Mouse (Mus musculus) duodenum, adult 2 months (tissue): ENCODE results near the gene Ccdc151. TPM values are rescaled to one million over a fixed set of nuclear protein-coding genes. Genes with fewer than 3 reads are reported as not detected.

Source experiments
- polyA plus RNA-seq: library from polyadenylated mRNA; depleted of rRNA; stranded (reverse); fragments of >200 nt; gene quantifications from 2 replicates; pipeline ENCODE4 v1.2.3, GENCODE M21; 2012; ENCODE audit warnings: low replicate concordance; rRNA removed

Gene Ccdc151
- polyA plus RNA-seq, result 0.17 TPM in 1 of 2 replicates, not detected in the other

GRCm38 (mm10) chr9:22002194-22003162 lies at the start of gene Ccdc151, which contains the start of gene Prkcsh:
TSS of gene Ccdc151 (minus strand) at chr9:22002634.
TSS of gene Prkcsh (plus strand) at chr9:22002806.

GRCm38 (mm10) chr9:22051958-22052254 lies 49.5 kb upstream of the Ccdc151 start, which contains the start of gene Elavl3:
TSS of gene Elavl3 (minus strand) at chr9:22052023.

GRCm38 (mm10) chr9:21989230-21990110 lies 13.0 kb downstream of the Ccdc151 start, which contains the start of gene Rgl3:
TSS of gene Rgl3 (minus strand) at chr9:21989446.

GRCm38 (mm10) chr9:21963417-21963816 lies 39.0 kb downstream of the Ccdc151 start, which contains the start of gene Epor:
TSS of gene Epor (minus strand) at chr9:21963506.

GRCm38 (mm10) chr9:21955570-21956281 lies 46.7 kb downstream of the Ccdc151 start, which contains the start of gene Swsap1:
TSS of gene Swsap1 (plus strand) at chr9:21955755.

Other genes with a start within 250 kb of the Ccdc151 start
- gene Spc24, start 242.3 kb downstream of the Ccdc151 start, polyA plus RNA-seq, result 9.2 and 13.7 TPM in 2 replicates
- gene Kank2, start 203.9 kb downstream of the Ccdc151 start, polyA plus RNA-seq, result 13.1 and 22.7 TPM in 2 replicates
- 18.2 and 18.8 TPM in 2 replicates for gene Angptl8, start 167.1 kb downstream of the Ccdc151 start, polyA plus RNA-seq
- 43.2 and 51.0 TPM in 2 replicates for gene Dock6, start 150.0 kb downstream of the Ccdc151 start, polyA plus RNA-seq
- gene Rab3d, start 84.4 kb downstream of the Ccdc151 start, polyA plus RNA-seq, result 32.5 and 58.0 TPM in 2 replicates
- gene Ccdc159, start 75.2 kb downstream of the Ccdc151 start, polyA plus RNA-seq, result 0.63 and 2.5 TPM in 2 replicates
- 191 and 195 TPM in 2 replicates for gene Tmem205, start 75.1 kb downstream of the Ccdc151 start, polyA plus RNA-seq
- 6.9 and 11.4 TPM in 2 replicates for gene Plppr2, start 65.6 kb downstream of the Ccdc151 start, polyA plus RNA-seq
- gene Swsap1, start 46.9 kb downstream of the Ccdc151 start, polyA plus RNA-seq, result 5.6 and 8.0 TPM in 2 replicates
- 2.4 and 3.9 TPM in 2 replicates for gene Epor, start 39.1 kb downstream of the Ccdc151 start, polyA plus RNA-seq
- 2.9 and 12.6 TPM in 2 replicates for gene Rgl3, start 13.2 kb downstream of the Ccdc151 start, polyA plus RNA-seq
- 118 and 211 TPM in 2 replicates for gene Prkcsh, start 172 bp upstream of the Ccdc151 start, polyA plus RNA-seq
- gene Elavl3, start 49.4 kb upstream of the Ccdc151 start, polyA plus RNA-seq, result 0.13 and 0.46 TPM in 2 replicates
- not detected in 2 replicates for gene Gm49318, start 68.6 kb upstream of the Ccdc151 start, polyA plus RNA-seq
- gene Zfp653, start 68.7 kb upstream of the Ccdc151 start, polyA plus RNA-seq, result 8.8 and 9.9 TPM in 2 replicates
- 48.2 and 51.0 TPM in 2 replicates for gene Ecsit, start 82.8 kb upstream of the Ccdc151 start, polyA plus RNA-seq
- gene Cnn1, start 96.6 kb upstream of the Ccdc151 start, polyA plus RNA-seq, result 144 and 245 TPM in 2 replicates
- 118 and 169 TPM in 2 replicates for gene Elof1, start 114.5 kb upstream of the Ccdc151 start, polyA plus RNA-seq
- 197 and 274 TPM in 2 replicates for gene Acp5, start 133.1 kb upstream of the Ccdc151 start, polyA plus RNA-seq
- 40.5 and 49.4 TPM in 2 replicates for gene Pigyl, start 154.2 kb upstream of the Ccdc151 start, polyA plus RNA-seq
- not detected in 2 replicates for gene Zfp872, start 185.5 kb upstream of the Ccdc151 start, polyA plus RNA-seq
- gene Zfp809, start 223.1 kb upstream of the Ccdc151 start, polyA plus RNA-seq, result 3.2 and 8.3 TPM in 2 replicates